Mouse (Mus musculus) spleen, postnatal 4 days (tissue): Measurements from ENCODE around the gene Sgms1.

Source experiments
- DNase-seq, 2 experiments: peaks; one replicate each; pipeline ENCODE4 v3.0.0; 2022; ENCODE audit warnings: low spot score in 2 of 2

The Sgms1 gene

GRCm38 (mm10) chr19:32180756-32181674, 208.5 kb downstream of the Sgms1 start:
- peak in 1 of 2 experiments; percentile 45 for DNase-seq

DNA sequence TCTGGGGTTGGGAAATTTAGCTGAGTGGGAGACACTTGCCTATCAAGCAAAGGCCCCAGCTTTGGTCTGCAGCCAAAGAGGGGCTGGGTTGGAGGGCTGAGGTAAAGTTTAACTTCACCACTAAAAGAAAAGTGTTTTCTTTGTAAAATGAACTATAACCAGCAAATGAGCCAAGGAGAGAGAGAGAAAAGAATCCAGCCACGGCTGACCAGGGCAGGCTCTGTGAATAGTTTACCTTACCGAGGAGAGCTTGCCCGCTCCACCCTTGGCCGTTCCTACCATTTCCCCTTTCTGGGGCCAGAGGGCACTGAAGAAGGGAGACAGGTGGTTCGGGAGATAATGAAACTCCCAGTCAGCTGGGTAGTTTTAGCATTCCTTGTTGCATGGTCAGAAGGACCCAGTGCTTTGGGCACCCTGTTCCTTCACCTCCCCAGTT, 209.5 kb downstream of the Sgms1 start:
- peak; percentile 75 to 85 for DNase-seq

DNA sequence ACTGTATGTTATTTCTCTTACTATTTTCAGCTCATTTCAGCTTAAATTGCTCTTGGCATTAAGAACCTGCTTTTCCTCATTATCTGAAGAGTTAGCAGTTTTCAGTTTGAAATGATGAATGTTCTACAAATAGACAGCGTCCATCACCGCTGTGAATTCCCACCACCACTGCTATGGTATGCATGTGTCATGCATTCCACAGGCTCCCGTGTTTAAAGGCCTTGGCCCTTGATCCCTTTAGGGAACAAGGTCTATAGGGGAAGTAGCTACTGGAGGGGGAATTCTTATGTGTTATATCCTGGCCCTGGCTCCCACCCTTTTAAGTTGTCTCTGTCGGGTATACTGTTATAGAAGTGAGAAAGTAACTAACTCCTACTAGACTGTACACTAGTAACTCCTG, 210.0 kb downstream of the Sgms1 start:
- DNase-seq, result no peak

GRCm38 (mm10) chr19:32178161-32178560, 211.4 kb downstream of the Sgms1 start:
- no peak for DNase-seq

DNA sequence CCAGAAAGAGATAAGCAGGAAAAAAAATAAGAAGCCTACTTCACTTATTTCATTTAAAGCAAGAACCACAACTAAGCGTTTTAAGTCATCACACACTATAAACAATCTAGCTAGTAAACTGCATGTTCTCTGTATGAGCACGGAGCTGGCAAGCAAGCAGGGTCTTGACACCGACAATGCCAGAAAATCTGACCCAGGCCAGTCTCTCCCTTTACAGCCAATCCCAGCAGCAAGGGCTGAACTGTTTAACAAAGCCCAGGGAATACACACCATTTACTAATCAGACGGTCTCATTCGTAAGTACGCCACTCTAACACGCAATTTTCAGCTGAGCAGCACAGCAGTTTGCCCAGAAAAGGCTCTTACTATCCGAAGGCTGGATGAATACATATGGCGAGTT, 213.1 kb downstream of the Sgms1 start:
- no peak for DNase-seq

- no peak for DNase-seq
Observed at GRCm38 (mm10) chr19:32175991-32176390, 213.5 kb downstream of the Sgms1 start.

- DNase-seq, result no peak
Observed at GRCm38 (mm10) chr19:32175013-32175412, 214.5 kb downstream of the Sgms1 start.

- no peak for DNase-seq
Observed at GRCm38 (mm10) chr19:32174561-32174960, 215.0 kb downstream of the Sgms1 start.

DNA sequence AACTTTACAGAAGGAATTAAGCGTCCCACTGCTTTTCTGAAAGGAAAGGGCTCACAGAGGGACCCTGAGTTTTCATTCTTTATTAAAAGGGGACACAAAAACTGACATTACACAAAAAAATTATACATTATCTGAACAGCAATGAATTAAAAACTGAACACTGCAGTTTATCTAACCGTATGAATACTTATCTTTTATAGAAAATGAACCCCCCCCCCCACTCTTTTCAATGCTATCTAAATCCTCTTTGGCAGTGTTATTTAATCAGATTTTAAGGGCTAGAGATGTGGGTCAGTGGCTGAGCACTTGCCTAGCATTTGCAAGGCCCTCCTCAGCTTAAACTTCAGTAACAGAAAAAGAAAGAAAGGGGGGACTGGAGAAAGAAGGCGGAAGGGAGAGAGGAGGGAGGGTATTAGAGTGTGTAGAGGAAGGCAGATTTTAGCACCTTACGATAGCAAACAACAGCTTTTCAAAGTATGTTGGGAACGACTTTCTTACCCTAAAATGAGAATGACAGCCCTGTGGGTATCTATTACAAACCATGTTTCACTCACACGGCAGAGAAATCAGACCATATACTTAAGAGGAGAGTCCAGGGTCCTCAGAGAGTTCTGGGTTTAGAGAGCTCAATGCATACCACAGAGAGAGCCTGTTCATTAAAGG, 215.9 kb downstream of the Sgms1 start:
- DNase-seq, result no peak

- DNase-seq, result peak in 1 of 2 experiments; percentile 47
Observed at GRCm38 (mm10) chr19:32172511-32172981, 217.0 kb downstream of the Sgms1 start.

- DNase-seq, result no peak
Observed at GRCm38 (mm10) chr19:32171981-32172380, 217.5 kb downstream of the Sgms1 start.

DNA sequence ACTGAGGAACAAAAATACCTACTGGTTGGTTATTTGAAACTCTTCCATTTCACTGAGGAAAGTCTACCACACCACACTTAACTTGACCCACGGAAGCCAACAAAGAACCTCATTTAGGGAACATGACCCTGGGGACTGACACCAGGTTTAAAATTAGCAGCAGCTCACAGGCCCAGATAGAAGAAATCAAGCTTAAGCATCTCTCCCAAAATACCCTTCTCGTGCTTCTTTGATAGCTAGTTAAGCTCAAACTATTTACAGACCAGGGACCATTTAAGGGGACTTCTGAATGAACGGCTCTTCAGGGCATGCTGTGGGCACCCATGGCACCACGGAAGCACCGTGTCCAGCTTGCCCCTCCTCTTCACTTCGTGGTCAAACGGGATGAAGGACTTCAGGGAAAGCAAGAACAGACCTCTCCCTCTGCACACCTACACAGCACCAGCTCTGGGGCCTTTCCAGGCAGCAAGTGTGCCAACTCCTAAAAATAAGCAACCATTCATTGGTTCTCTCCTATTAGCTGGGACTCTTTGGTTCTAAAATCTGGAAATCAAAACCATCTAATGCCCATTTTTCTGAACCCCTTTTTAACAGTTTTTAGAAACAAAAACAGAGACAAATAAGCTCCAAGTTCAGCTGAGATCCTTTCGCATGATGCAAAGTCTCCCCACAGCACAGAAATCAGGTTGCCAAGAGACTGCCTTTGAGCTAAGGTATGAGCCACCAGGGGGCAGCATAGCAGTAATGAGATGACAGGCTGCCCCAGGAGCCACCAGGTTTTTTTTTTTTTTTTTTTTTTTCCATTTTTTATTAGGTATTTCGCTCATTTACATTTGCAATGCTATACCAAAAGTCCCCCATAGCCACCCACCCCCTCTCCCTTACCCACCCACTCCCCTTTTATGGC, 219.6 kb downstream of the Sgms1 start:
- DNase-seq, result peak; percentile 83 to 94

- DNase-seq, result peak in 1 of 2 experiments; percentile 48
Observed at GRCm38 (mm10) chr19:32168031-32168430, 221.5 kb downstream of the Sgms1 start.

GRCm38 (mm10) chr19:32166823-32167605, 222.5 kb downstream of the Sgms1 start:
- DNase-seq, result no peak

- no peak for DNase-seq
Observed at GRCm38 (mm10) chr19:32165711-32166110, 223.8 kb downstream of the Sgms1 start.

DNA sequence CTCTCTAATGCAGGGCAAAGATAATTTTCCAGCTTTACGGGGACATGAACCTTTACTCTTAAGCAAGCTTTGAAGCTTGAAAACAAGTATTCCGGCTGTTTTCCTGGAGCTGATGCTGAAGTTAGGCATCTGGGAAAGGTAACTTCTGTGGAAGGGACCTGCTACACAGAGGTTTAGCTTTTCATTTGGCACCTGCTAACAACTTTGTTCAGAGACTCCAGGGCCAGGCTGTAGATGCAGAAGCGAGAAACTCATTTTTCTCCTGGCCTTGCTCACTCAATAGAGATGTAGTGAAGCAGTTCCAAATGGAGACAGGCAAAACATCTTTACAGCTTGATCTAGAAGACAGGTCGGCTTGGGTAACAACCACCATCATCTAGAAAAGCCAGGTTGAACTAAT, 225.4 kb downstream of the Sgms1 start:
- no peak for DNase-seq

- DNase-seq, result no peak
Observed at GRCm38 (mm10) chr19:32159944-32160343, 229.6 kb downstream of the Sgms1 start.

- no peak for DNase-seq
Observed at GRCm38 (mm10) chr19:32159168-32159567, 230.3 kb downstream of the Sgms1 start.

- no peak for DNase-seq
Observed at GRCm38 (mm10) chr19:32157045-32157444, 232.5 kb downstream of the Sgms1 start.

GRCm38 (mm10) chr19:32152529-32152928, 237.0 kb downstream of the Sgms1 start:
- no peak for DNase-seq

DNA sequence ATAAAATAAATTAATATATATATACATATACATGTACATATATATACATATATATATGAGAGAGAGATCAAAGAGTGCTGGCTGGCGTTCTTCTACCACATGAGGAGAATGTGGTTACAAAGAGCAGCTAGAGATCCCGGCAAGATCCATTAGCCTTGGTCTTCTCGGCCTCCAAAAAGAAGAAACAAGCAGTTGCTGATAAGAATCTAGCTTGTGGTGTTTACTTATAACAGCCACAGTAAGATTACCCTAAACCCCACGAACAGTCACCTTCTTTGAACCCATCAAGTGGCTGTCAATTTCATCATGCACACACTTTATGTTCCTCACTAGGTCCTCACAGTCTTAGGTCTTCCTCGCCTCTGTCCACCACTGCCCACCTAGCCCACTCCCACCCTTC, 240.8 kb downstream of the Sgms1 start:
- DNase-seq, result no peak
